Mouse (Mus musculus): ENCODE data around the gene Ldb3. TPM values are rescaled to one million over a fixed set of nuclear protein-coding genes. Genes with fewer than 3 reads are reported as not detected.

Ldb3 gene
- polyA plus RNA-seq, 1 experiment: 5.4 TPM

- H3K4me1 ChIP-seq (ENCODE audit: control insufficient read depth, insufficient read depth, low read length): peaks cover 5% of the 10 kb centered on the region; the same call in 1 of the 2 replicates
- no peak overlapping the region for H3K4me3 ChIP-seq (ENCODE audit: insufficient read depth, low read length)
- no peak overlapping the region for H3K27ac ChIP-seq (ENCODE audit: insufficient read depth, low read length)
- no peak for TF ChIP-seq CTCF (IDR thresholded peaks at IDR 0.05; ENCODE audit: extremely low read depth, insufficient read depth, low read length)
- TF ChIP-seq POLR2A (IDR thresholded peaks at IDR 0.05; ENCODE audit: extremely low read depth, insufficient read depth, low read length): no peak
These were observed 88.8 kb downstream of the Ldb3 start for GRCm38 (mm10) chr14:34499664-34500063.

- Histone ChIP-seq H3K4me1 (ENCODE audit: control insufficient read depth, insufficient read depth, low read length) (peaks cover 5% of the 10 kb centered on the region; the same call in 1 of the 2 replicates), H3K4me3 (ENCODE audit: insufficient read depth, low read length) (no peak overlapping the region), H3K27ac (ENCODE audit: insufficient read depth, low read length) (no peak overlapping the region)
- TF ChIP-seq CTCF (IDR thresholded peaks at IDR 0.05; ENCODE audit: extremely low read depth, insufficient read depth, low read length) (no peak), POLR2A (IDR thresholded peaks at IDR 0.05; ENCODE audit: extremely low read depth, insufficient read depth, low read length) (no peak)
These were observed 91.1 kb downstream of the Ldb3 start for GRCm38 (mm10) chr14:34497346-34497745.

- TF ChIP-seq CTCF (IDR thresholded peaks at IDR 0.05; ENCODE audit: extremely low read depth, insufficient read depth, low read length): no peak
- no peak for TF ChIP-seq POLR2A (IDR thresholded peaks at IDR 0.05; ENCODE audit: extremely low read depth, insufficient read depth, low read length)
- Histone ChIP-seq H3K27ac (ENCODE audit: insufficient read depth, low read length) (no peak overlapping the region), H3K4me3 (ENCODE audit: insufficient read depth, low read length) (no peak overlapping the region), H3K4me1 (ENCODE audit: control insufficient read depth, insufficient read depth, low read length) (no peaks in the 10 kb centered on the region; the same call in 1 of the 2 replicates)
These were observed 94.8 kb downstream of the Ldb3 start for GRCm38 (mm10) chr14:34493682-34494081.

GRCm38 (mm10) chr14:34492688-34493087 lies 95.8 kb downstream of the Ldb3 start:
- Histone ChIP-seq H3K4me3 (ENCODE audit: insufficient read depth, low read length) (no peak overlapping the region), H3K27ac (ENCODE audit: insufficient read depth, low read length) (no peak overlapping the region), H3K4me1 (ENCODE audit: control insufficient read depth, insufficient read depth, low read length) (peaks cover 1% of the 10 kb centered on the region; the same call in 1 of the 2 replicates)
- no peak for TF ChIP-seq CTCF (IDR thresholded peaks at IDR 0.05; ENCODE audit: extremely low read depth, insufficient read depth, low read length)
- TF ChIP-seq POLR2A (IDR thresholded peaks at IDR 0.05; ENCODE audit: extremely low read depth, insufficient read depth, low read length): no peak

GRCm38 (mm10) chr14:34490965-34491364 lies 97.5 kb downstream of the Ldb3 start:
- H3K27ac ChIP-seq (ENCODE audit: insufficient read depth, low read length): no peak overlapping the region
- peaks cover 1% of the 10 kb centered on the region; the same call in 1 of the 2 replicates for H3K4me1 ChIP-seq (ENCODE audit: control insufficient read depth, insufficient read depth, low read length)
- TF ChIP-seq POLR2A (IDR thresholded peaks at IDR 0.05; ENCODE audit: extremely low read depth, insufficient read depth, low read length) (no peak), CTCF (IDR thresholded peaks at IDR 0.05; ENCODE audit: extremely low read depth, insufficient read depth, low read length) (no peak)
- no peak overlapping the region for H3K4me3 ChIP-seq (ENCODE audit: insufficient read depth, low read length)

- H3K27ac ChIP-seq (ENCODE audit: insufficient read depth, low read length): no peak overlapping the region
- H3K4me1 ChIP-seq (ENCODE audit: control insufficient read depth, insufficient read depth, low read length): peaks cover 3% of the 10 kb centered on the region
- no peak overlapping the region for H3K4me3 ChIP-seq (ENCODE audit: insufficient read depth, low read length)
- TF ChIP-seq CTCF (IDR thresholded peaks at IDR 0.05; ENCODE audit: extremely low read depth, insufficient read depth, low read length): no peak
- TF ChIP-seq POLR2A (IDR thresholded peaks at IDR 0.05; ENCODE audit: extremely low read depth, insufficient read depth, low read length): no peak
These were observed 98.6 kb downstream of the Ldb3 start for GRCm38 (mm10) chr14:34489928-34490327.

- TF ChIP-seq CTCF (IDR thresholded peaks at IDR 0.05; ENCODE audit: extremely low read depth, insufficient read depth, low read length): peak; percentile 12; the same call in 1 of the 2 replicates
- TF ChIP-seq POLR2A (IDR thresholded peaks at IDR 0.05; ENCODE audit: extremely low read depth, insufficient read depth, low read length): no peak
- H3K4me1 ChIP-seq (ENCODE audit: control insufficient read depth, insufficient read depth, low read length): peaks cover 3% of the 10 kb centered on the region
- no peak overlapping the region for H3K4me3 ChIP-seq (ENCODE audit: insufficient read depth, low read length)
- no peak overlapping the region for H3K27ac ChIP-seq (ENCODE audit: insufficient read depth, low read length)
These were observed 102.3 kb downstream of the Ldb3 start for GRCm38 (mm10) chr14:34486169-34486568.

- peak overlapping the region; percentile 61 for H3K27ac ChIP-seq (ENCODE audit: insufficient read depth, low read length)
- H3K4me1 ChIP-seq (ENCODE audit: control insufficient read depth, insufficient read depth, low read length): peaks cover 3% of the 10 kb centered on the region
- TF ChIP-seq CTCF (IDR thresholded peaks at IDR 0.05; ENCODE audit: extremely low read depth, insufficient read depth, low read length) (no peak), POLR2A (IDR thresholded peaks at IDR 0.05; ENCODE audit: extremely low read depth, insufficient read depth, low read length) (no peak)
- no peak overlapping the region for H3K4me3 ChIP-seq (ENCODE audit: insufficient read depth, low read length)
These were observed 104.8 kb downstream of the Ldb3 start for GRCm38 (mm10) chr14:34483469-34484341.

Other genes with a start within 250 kb of the Ldb3 start
- gene Fam25c, start 233.2 kb downstream of the Ldb3 start, polyA plus RNA-seq (2012; rRNA removed): not detected in 2 replicates
- gene Sncg, start 213.9 kb downstream of the Ldb3 start, polyA plus RNA-seq (2012; rRNA removed): 6.1 and 9.1 TPM in 2 replicates
- gene Mmrn2, start 213.2 kb downstream of the Ldb3 start, polyA plus RNA-seq (2012; rRNA removed): 3.2 and 3.4 TPM in 2 replicates
- gene Bmpr1a, start 85.3 kb downstream of the Ldb3 start, polyA plus RNA-seq (2012; rRNA removed): 21.1 and 21.5 TPM in 2 replicates
- gene 9230112D13Rik, start 65.9 kb downstream of the Ldb3 start, polyA plus RNA-seq (2012; rRNA removed): not detected in 2 replicates
- 0.04 TPM in 1 of 2 replicates, not detected in the other for gene Opn4, start 11.5 kb upstream of the Ldb3 start, polyA plus RNA-seq (2012; rRNA removed)
- 16.0 and 16.3 TPM in 2 replicates for gene Wapl, start 85.2 kb upstream of the Ldb3 start, polyA plus RNA-seq (2012; rRNA removed)
- 22.3 and 22.7 TPM in 2 replicates for gene Grid1, start 231.4 kb upstream of the Ldb3 start, polyA plus RNA-seq (2012; rRNA removed)

Data from cortical plate, adult 2 months (tissue).